22 mouse cellular contexts compared by ENCODE assay signal in the genomic region with DNA sequence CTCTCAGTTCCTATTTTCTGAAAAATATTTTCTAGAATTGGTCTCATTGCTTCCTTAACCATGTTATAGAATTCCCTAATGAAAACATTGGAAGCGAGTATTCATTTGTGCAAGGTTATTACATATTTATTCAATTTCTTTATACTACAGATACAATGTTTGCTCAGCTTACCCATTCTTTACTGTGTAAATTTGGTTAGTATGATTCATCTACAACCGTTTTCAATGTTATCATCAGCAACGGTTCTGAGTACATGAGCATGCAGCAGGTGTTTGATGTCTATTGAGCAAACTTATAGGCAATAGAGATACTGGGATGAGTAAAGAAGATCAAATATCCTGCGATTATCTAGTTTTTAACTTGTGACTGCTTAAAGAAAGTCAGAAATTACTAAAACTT.
DNase-seq lines count a peak whose midpoint lies in the region; ATAC-seq and TF ChIP-seq lines count a peak whose summit lies in the region.
"Had no signal": no experiment of that assay in that cellular context is flagged by ENCODE, and none has a peak within 500 bp of the region (broad histone marks: within the 10 kb centered on the region; RNA-seq: fewer than 3 reads in every experiment).

No protein-coding gene starts in this region.

- no peak overlapping the region for H3K9ac ChIP-seq in stomach, embryonic 14.5 days (replicated peaks; ENCODE audit: low read depth, low read length)
- no peak overlapping the region for H3K9ac ChIP-seq in stomach, embryonic 15.5 days
- no peak overlapping the region for H3K9ac ChIP-seq in stomach, embryonic 16.5 days (ENCODE audit: low read length)
- H3K9ac ChIP-seq in stomach, postnatal 0 days (ENCODE audit: low read length), result no peak overlapping the region
- no peak overlapping the region for H3K9ac ChIP-seq in kidney, embryonic 15.5 days

- DNase-seq in stomach, postnatal 0 days (ENCODE audit: low spot score), result no peak
- DNase-seq in left cerebral cortex, postnatal 10 days (ENCODE audit: extremely low spot score in 1 of 2, low spot score in 2 of 2), result no peak
- no peak for DNase-seq in frontal cortex, postnatal 14 days (ENCODE audit: low spot score in 2 of 2)
- no peak for DNase-seq in layer of hippocampus, postnatal 36 days
- DNase-seq: adrenal gland, adult 2 months; adrenal gland, adult 8-10 months; adrenal gland, postnatal 10 days; adrenal gland, postnatal 14 days; adrenal gland, postnatal 25 days; adrenal gland, postnatal 36 days; B cell, adult 2 months; cerebellum, adult 11 months; cerebellum, adult 11-12 months had no signal

- H3K4me1 ChIP-seq in stomach, embryonic 14.5 days (ENCODE audit: control insufficient read depth, insufficient read depth, low read length), result no peaks in the 10 kb centered on the region
- no peaks in the 10 kb centered on the region for H3K4me1 ChIP-seq in stomach, embryonic 15.5 days
- H3K4me1 ChIP-seq in stomach, embryonic 16.5 days (ENCODE audit: control insufficient read depth, insufficient read depth, low read length), result no peaks in the 10 kb centered on the region
- no peaks in the 10 kb centered on the region for H3K4me1 ChIP-seq in stomach, postnatal 0 days (replicated peaks; ENCODE audit: control insufficient read depth, insufficient read depth)
- H3K4me1 ChIP-seq in kidney, embryonic 15.5 days, result no peaks in the 10 kb centered on the region

- H3K27ac ChIP-seq in stomach, embryonic 14.5 days (ENCODE audit: low read length), result no peak overlapping the region
- H3K27ac ChIP-seq in stomach, embryonic 15.5 days, result no peak overlapping the region
- no peak overlapping the region for H3K27ac ChIP-seq in stomach, embryonic 16.5 days (ENCODE audit: low read length)
- H3K27ac ChIP-seq in stomach, postnatal 0 days (replicated peaks), result no peak overlapping the region
- H3K27ac ChIP-seq in kidney, embryonic 15.5 days, result no peak overlapping the region

- no peak for TF ChIP-seq EP300 in stomach, postnatal 0 days (optimal IDR thresholded peaks at IDR 0.05)

- no peak overlapping the region for H3K4me2 ChIP-seq in stomach, embryonic 14.5 days (replicated peaks; ENCODE audit: low read depth, low read length)
- H3K4me2 ChIP-seq in stomach, embryonic 15.5 days, result no peak overlapping the region
- no peak overlapping the region for H3K4me2 ChIP-seq in stomach, embryonic 16.5 days (ENCODE audit: low read depth, low read length)
- H3K4me2 ChIP-seq in stomach, postnatal 0 days (replicated peaks; ENCODE audit: low read depth), result no peak overlapping the region
- no peak overlapping the region for H3K4me2 ChIP-seq in kidney, embryonic 15.5 days

- no peaks in the 10 kb centered on the region for H3K36me3 ChIP-seq in stomach, embryonic 14.5 days (ENCODE audit: control insufficient read depth, insufficient read depth, low read length)
- H3K36me3 ChIP-seq in stomach, embryonic 15.5 days, result no peaks in the 10 kb centered on the region
- no peaks in the 10 kb centered on the region for H3K36me3 ChIP-seq in stomach, embryonic 16.5 days (ENCODE audit: control insufficient read depth, insufficient read depth, low read length)
- no peaks in the 10 kb centered on the region for H3K36me3 ChIP-seq in stomach, postnatal 0 days (ENCODE audit: control insufficient read depth, insufficient read depth, low read length)
- H3K36me3 ChIP-seq in kidney, embryonic 15.5 days, result no peaks in the 10 kb centered on the region
- H3K36me3 ChIP-seq: G1E had no signal

- ATAC-seq in stomach, embryonic 14.5 days (ENCODE audit: insufficient number of reproducible peaks, insufficient read depth, low FRiP score, low read depth), result peak; percentile 58; the same call in 1 of the 2 replicates
- peak; percentile 79 for ATAC-seq in stomach, embryonic 15.5 days (ENCODE audit: insufficient read depth, low FRiP score, low read depth)
- peak; percentile 17; the same call in 1 of the 2 replicates for ATAC-seq in stomach, embryonic 16.5 days (ENCODE audit: insufficient read depth, low FRiP score)
- peak; percentile 68; the same call in 1 of the 2 replicates for ATAC-seq in stomach, postnatal 0 days (ENCODE audit: low FRiP score, low TSS enrichment)
- ATAC-seq in kidney, embryonic 15.5 days (replicated peaks; ENCODE audit: low FRiP score), result no peak
- ATAC-seq: activated CD4-positive, CD25-positive, alpha-beta regulatory T cell, adult 4 months; CD4-positive, CD25-positive, alpha-beta regulatory T cell, adult 4 months; Patski had no signal

- TF ChIP-seq CTCF in stomach, postnatal 0 days (IDR thresholded peaks at IDR 0.05; ENCODE audit: low read depth), result no peak

- no peaks in the 10 kb centered on the region for H3K9me3 ChIP-seq in stomach, embryonic 14.5 days (ENCODE audit: control insufficient read depth, low read depth, low read length)
- no peaks in the 10 kb centered on the region for H3K9me3 ChIP-seq in stomach, embryonic 15.5 days
- H3K9me3 ChIP-seq in stomach, embryonic 16.5 days (replicated peaks; ENCODE audit: control insufficient read depth, low read length), result no peaks in the 10 kb centered on the region
- no peaks in the 10 kb centered on the region for H3K9me3 ChIP-seq in stomach, postnatal 0 days (ENCODE audit: control insufficient read depth, low read length)
- H3K9me3 ChIP-seq in kidney, embryonic 15.5 days (replicated peaks), result no peaks in the 10 kb centered on the region
- H3K9me3 ChIP-seq: G1E had no signal

- no peak overlapping the region for H3K4me3 ChIP-seq in stomach, embryonic 14.5 days (ENCODE audit: low read depth, low read length)
- H3K4me3 ChIP-seq in stomach, embryonic 15.5 days (replicated peaks), result no peak overlapping the region
- no peak overlapping the region for H3K4me3 ChIP-seq in stomach, embryonic 16.5 days (replicated peaks; ENCODE audit: low read length)
- no peak overlapping the region for H3K4me3 ChIP-seq in stomach, postnatal 0 days (ENCODE audit: low read depth, low read length)
- H3K4me3 ChIP-seq in kidney, embryonic 15.5 days (replicated peaks), result no peak overlapping the region

- 71% methylated on average over 4 of the region's 4 CpGs for WGBS in stomach, embryonic 14.5 days
- 67% methylated on average over 4 of the region's 4 CpGs for WGBS in stomach, embryonic 15.5 days
- 50% methylated on average over 4 of the region's 4 CpGs for WGBS in stomach, embryonic 16.5 days
- 51% methylated on average over 4 of the region's 4 CpGs for WGBS in stomach, postnatal 0 days
- 88% methylated on average over 4 of the region's 4 CpGs for WGBS in kidney, embryonic 15.5 days

- intact Hi-C loops in left cerebral cortex, postnatal 10 days (cut with DNase I), result no loop called here

- no peaks in the 10 kb centered on the region for H3K27me3 ChIP-seq in stomach, embryonic 14.5 days (ENCODE audit: control insufficient read depth, insufficient read depth, low read length)
- no peaks in the 10 kb centered on the region for H3K27me3 ChIP-seq in stomach, embryonic 15.5 days (replicated peaks)
- H3K27me3 ChIP-seq in stomach, embryonic 16.5 days (ENCODE audit: control insufficient read depth, insufficient read depth, low read length), result no peaks in the 10 kb centered on the region; the same call in 1 of the 2 replicates
- no peaks in the 10 kb centered on the region for H3K27me3 ChIP-seq in stomach, postnatal 0 days (ENCODE audit: control insufficient read depth, insufficient read depth, low read length)
- no peaks in the 10 kb centered on the region for H3K27me3 ChIP-seq in kidney, embryonic 15.5 days
- H3K27me3 ChIP-seq: CH12.LX, Patski had no signal
